Mouse (Mus musculus) testis, adult 2 months (tissue): ENCODE measurements around the gene Terb2. TPM values are rescaled to one million over a fixed set of nuclear protein-coding genes. Genes with fewer than 3 reads are reported as not detected.

Experiments
- H3K27ac ChIP-seq: fragments of 200-500 bp; 2 replicates; pipeline ENCODE4 v1.5.1; 2012; ENCODE audit warnings: low read depth, low read length; ENCODE audit not compliant: control insufficient read depth, insufficient read depth
- H3K27me3 ChIP-seq: fragments of 200-500 bp; 2 replicates; pipeline ENCODE4 v1.6.1; 2012; ENCODE audit warnings: mild to moderate bottlenecking, low read length, moderate library complexity; ENCODE audit not compliant: control insufficient read depth, insufficient read depth
- H3K36me3 ChIP-seq: fragments of 200-500 bp; 2 replicates; pipeline ENCODE4 v1.6.1; 2012; ENCODE audit warnings: mild to moderate bottlenecking, low read length; ENCODE audit not compliant: control insufficient read depth, insufficient read depth
- H3K4me1 ChIP-seq: fragments of 200-500 bp; 2 replicates; pipeline ENCODE4 v1.6.1; 2012; ENCODE audit warnings: low read length; ENCODE audit not compliant: control insufficient read depth, insufficient read depth
- H3K4me3 ChIP-seq: fragments of 200-500 bp; 2 replicates; pipeline ENCODE4 v1.5.1; 2012; ENCODE audit warnings: low read depth, mild to moderate bottlenecking, low read length, moderate library complexity, mixed read lengths; ENCODE audit not compliant: control insufficient read depth
- CTCF ChIP-seq: fragments of 200-500 bp; IDR thresholded peaks from 2 replicates; pipeline ENCODE4 v1.5.1; 2012; ENCODE audit warnings: low read depth, mild to moderate bottlenecking, inconsistent platforms, low read length, moderate library complexity; ENCODE audit not compliant: control insufficient read depth, insufficient read depth, insufficient replicate concordance
- POLR2A ChIP-seq: fragments of 200-500 bp; IDR thresholded peaks from 2 replicates; pipeline ENCODE4 v1.6.1; 2012; ENCODE audit warnings: low read depth, mild to moderate bottlenecking, inconsistent platforms, low read length, moderate library complexity; ENCODE audit not compliant: control insufficient read depth
- polyA plus RNA-seq: library from polyadenylated mRNA; depleted of rRNA; stranded (reverse); fragments of >200 nt; gene quantifications from 2 replicates; pipeline ENCODE4 v1.2.3, GENCODE M21; 2012; rRNA removed

Gene Terb2
- 1.3 and 1.6 TPM in 2 replicates for polyA plus RNA-seq

- H3K4me1 ChIP-seq, result 0 out of 2 replicates have a peak, but pooled peaks cover 2% of the 10 kb centered on the region
- 0 out of 2 replicates have a peak, but pooled peaks have one; percentile 10 for TF ChIP-seq CTCF
- TF ChIP-seq POLR2A, result peak; percentile 53; the same call in 1 of the 2 replicates
- H3K27me3 ChIP-seq, result no peaks in the 10 kb centered on the region
- H3K27ac ChIP-seq, result peak within 1 kb of the TSS; percentile 82
- no peaks in the 10 kb centered on the region for H3K36me3 ChIP-seq
- peak within 1 kb of the TSS; percentile 94 for H3K4me3 ChIP-seq
These were observed at the start of gene Terb2, which contains the start of gene Patl2 for GRCm38 (mm10) chr2:122186106-122186505. TSS of gene Terb2 (plus strand) at chr2:122186272. TSS of gene Patl2 (minus strand) at chr2:122186189.

GRCm38 (mm10) chr2:122137839-122138465 lies 48.1 kb upstream of the Terb2 start:
- no peak overlapping the region for H3K27ac ChIP-seq
- no peaks in the 10 kb centered on the region for H3K36me3 ChIP-seq
- no peaks in the 10 kb centered on the region for H3K27me3 ChIP-seq
- no peak overlapping the region for H3K4me3 ChIP-seq
- TF ChIP-seq CTCF (no peak), POLR2A (no peak)
- no peaks in the 10 kb centered on the region for H3K4me1 ChIP-seq

- TF ChIP-seq CTCF, result no peak
- TF ChIP-seq POLR2A, result no peak
- H3K36me3 ChIP-seq, result no peaks in the 10 kb centered on the region
- no peaks in the 10 kb centered on the region for H3K4me1 ChIP-seq
- H3K27ac ChIP-seq, result no peak overlapping the region
- no peak overlapping the region for H3K4me3 ChIP-seq
- H3K27me3 ChIP-seq, result no peaks in the 10 kb centered on the region
These were observed 45.3 kb upstream of the Terb2 start for GRCm38 (mm10) chr2:122140815-122141214.

GRCm38 (mm10) chr2:122141332-122141967 lies 44.6 kb upstream of the Terb2 start:
- Histone ChIP-seq H3K36me3 (no peaks in the 10 kb centered on the region), H3K27me3 (no peaks in the 10 kb centered on the region), H3K4me3 (no peak overlapping the region), H3K27ac (no peak overlapping the region), H3K4me1 (no peaks in the 10 kb centered on the region)
- TF ChIP-seq POLR2A (no peak), CTCF (no peak)

- Histone ChIP-seq H3K4me1 (peaks cover 2% of the 10 kb centered on the region), H3K27me3 (no peaks in the 10 kb centered on the region), H3K27ac (no peak overlapping the region), H3K4me3 (no peak overlapping the region), H3K36me3 (no peaks in the 10 kb centered on the region)
- TF ChIP-seq POLR2A (no peak), CTCF (no peak)
These were observed 43.0 kb upstream of the Terb2 start for GRCm38 (mm10) chr2:122143111-122143510.

GRCm38 (mm10) chr2:122145756-122146155 lies 40.3 kb upstream of the Terb2 start:
- Histone ChIP-seq H3K27ac (no peak overlapping the region), H3K4me1 (peaks cover 4% of the 10 kb centered on the region), H3K4me3 (no peak overlapping the region), H3K27me3 (no peaks in the 10 kb centered on the region), H3K36me3 (no peaks in the 10 kb centered on the region)
- TF ChIP-seq CTCF (no peak), POLR2A (no peak)

- Histone ChIP-seq H3K27me3 (no peaks in the 10 kb centered on the region), H3K36me3 (no peaks in the 10 kb centered on the region), H3K4me3 (no peak overlapping the region), H3K27ac (no peak overlapping the region), H3K4me1 (peaks cover 4% of the 10 kb centered on the region)
- TF ChIP-seq CTCF (no peak), POLR2A (no peak)
These were observed 39.4 kb upstream of the Terb2 start for GRCm38 (mm10) chr2:122146687-122147086.
